Mouse (Mus musculus) kidney, adult 8-10 months (tissue): Measurements from ENCODE around the gene Kyat1.
A peak's percentile ranks its signal among the peaks of the same experiment; 100 is the strongest.
"Not testable (repeated sequence)": the region's sequence is repeated elsewhere in the genome, so short reads cannot be mapped to it uniquely, and the experiment has no call there.

Experiments
- DNase-seq, 2 experiments: peaks; one replicate each; pipeline ENCODE4 v3.0.0; 2022

Gene Kyat1

DNA sequence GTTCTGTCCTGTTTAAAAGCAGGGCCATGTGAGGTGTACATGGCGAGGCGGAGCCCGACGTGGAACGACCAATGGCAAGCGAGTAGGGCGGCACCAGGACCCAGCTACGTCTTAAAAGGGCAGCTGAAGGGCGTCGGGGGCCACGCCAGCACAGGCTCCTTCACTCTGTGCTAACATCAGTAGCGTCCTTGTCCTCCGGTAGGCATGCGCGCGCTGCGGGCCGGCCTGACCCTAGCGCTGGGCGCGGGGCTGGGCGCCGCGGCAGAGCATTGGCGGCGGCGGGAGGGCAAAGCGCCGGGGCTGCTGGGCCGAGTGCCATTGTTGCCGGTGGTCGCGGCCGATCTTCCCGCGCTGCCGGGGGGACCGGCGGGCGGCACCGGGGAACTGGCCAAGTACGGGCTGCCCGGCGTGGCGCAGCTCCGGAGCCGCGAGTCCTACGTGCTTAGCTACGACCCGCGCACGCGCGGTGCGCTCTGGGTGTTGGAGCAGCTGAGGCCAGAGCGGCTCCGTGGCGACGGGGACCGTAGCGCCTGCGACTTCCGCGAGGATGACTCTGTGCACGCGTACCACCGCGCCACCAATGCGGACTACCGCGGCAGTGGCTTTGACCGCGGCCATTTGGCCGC lies 34.2 kb downstream of the Kyat1 start, which contains the start of gene Endog:
Gene Endog (plus strand): TSS at position 123 of the 626 bp plus-strand sequence.
- DNase-seq = peak; percentile 92

DNA sequence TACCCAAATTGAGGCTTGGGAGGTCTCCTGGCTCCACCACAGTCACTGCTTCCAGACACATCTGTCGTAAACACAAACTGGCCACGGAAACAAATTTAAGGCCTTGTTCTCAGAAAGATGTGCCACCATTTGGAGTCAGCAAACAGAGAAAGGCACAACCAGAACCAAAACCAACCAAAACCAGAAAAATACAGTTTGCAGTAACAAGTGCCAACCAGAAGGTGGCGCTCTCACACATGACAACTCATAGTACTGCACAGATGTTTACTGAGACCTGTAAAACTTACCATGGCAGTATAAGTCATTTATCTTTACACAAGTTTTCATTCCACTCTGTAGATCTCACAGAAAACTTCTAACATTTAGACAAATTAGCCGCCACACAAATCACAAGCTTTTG lies 39.0 kb downstream of the Kyat1 start:
- no peak for DNase-seq

DNA sequence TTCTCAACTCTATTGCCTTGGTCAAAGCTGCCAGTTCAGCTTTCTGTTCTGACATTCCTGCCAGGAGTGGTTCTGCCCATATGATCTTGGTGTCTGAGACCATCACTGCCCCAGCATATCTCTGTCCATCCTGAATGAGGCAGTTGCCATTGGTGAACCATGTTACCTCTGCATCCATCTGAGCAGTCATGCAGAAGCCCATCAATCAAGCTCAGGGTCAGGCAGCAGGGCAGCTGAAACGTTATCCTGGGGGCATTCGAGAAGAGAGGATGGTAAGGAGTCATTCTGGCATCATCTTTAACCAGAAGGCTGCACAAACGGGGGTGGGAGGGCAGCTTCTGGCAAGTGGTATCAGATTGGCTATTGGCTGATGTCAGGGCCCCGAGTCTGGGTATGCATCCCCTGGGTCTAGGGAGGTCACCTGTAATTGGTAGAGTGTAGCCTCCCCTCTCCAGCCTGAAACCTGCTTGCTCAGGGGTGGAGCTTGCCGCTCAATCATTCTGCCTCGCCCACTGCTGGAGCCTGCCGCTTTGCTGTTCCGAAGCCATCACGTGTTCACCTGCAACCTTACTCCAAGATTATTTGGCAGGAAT lies 41.2 kb downstream of the Kyat1 start:
- no peak for DNase-seq

DNA sequence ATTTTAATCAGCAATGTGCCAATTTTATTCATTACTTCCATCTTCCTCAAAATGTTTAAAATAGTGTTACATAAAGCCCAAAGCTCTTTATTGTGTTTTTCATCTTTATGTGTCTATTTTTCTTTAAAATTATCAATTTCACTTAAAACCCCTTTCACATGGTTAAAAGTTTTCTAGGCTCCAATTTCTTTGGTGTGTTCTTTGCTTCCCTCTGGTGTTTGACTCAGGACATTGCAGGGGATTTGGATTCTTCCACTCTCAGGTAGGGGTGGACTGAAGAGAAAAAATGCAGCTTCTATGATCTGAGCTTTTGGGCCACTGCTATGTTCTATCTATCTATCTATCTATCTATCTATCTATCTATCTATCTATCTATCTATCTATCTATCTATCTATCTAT lies 43.8 kb downstream of the Kyat1 start:
- DNase-seq = no peak

DNA sequence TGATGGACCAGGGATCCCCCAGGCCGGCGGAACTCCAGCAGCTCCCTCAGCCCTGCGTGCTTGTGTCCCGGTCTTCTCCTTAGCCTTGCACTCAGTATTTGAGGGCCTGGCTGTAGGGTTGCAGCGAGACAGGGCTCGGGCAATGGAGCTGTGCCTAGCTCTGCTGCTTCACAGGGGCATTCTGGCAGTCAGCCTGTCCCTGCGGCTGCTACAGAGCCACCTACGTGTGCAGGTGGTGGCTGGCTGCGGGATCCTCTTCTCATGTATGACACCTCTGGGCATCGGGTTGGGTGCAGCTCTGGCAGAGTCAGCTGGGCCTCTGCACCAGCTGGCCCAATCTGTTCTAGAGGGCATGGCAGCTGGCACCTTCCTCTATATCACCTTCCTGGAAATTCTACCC lies 45.8 kb downstream of the Kyat1 start:
- not testable (repeated sequence) for DNase-seq

DNA sequence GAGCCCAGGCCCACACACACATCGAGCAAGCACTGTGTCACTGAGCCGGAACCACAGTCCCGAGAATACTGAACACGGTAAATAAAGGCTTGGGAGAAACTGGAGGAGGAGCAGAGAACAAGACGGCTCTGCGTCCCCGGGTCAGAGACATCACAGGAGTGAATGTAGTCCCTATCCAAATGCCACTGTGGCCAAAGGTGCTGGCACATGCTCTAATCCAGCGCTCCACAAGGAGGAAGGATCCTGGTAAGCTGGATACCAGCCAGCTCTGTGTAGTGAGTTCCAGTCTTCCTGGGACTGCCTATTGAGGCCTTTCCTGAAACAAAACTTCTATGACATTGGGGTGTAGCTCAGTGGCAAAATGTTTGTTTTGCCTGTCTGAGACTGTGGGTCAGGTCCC lies 53.0 kb downstream of the Kyat1 start:
- no peak for DNase-seq

DNA sequence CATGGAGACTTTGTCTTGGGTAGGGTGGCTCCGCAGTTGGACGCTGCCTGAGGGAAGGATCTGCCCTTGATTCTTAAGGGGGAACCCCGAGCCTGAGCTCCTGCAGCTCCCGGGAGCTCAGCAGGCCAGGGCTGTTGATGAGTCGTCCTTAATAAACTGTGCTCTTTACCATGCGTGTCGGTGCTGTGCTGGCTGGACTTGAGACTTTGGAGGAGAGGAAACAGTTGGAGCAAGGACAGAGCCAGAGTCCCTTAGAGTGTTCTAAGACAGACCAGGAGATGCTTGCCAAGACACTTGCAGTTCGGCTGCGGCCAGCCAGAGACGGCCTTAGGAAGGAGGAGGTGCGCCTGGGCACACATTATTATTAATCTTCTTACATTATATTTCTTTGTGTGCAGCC lies 53.8 kb downstream of the Kyat1 start:
- peak; percentile 62 to 65 for DNase-seq

DNA sequence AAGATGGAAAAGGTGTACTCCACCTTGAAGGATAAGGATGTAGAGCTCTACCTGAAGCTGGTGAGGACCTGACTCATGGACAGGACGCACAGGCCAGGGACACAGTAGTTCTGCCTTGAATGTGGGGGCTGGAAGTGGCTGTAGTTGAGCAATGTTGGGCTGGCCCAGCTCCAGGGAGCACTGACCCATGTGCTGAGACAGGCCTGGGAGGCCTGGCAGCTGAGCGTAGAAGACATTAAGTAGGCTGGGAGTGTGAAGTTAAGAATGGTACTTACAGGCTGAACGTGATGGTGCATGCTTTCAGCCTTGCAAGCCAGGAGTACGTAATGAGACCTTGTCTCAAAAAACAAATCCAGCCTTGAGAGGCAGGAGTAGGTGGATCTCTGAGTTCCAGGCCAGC lies 58.2 kb downstream of the Kyat1 start:
- DNase-seq = peak; percentile 88

DNA sequence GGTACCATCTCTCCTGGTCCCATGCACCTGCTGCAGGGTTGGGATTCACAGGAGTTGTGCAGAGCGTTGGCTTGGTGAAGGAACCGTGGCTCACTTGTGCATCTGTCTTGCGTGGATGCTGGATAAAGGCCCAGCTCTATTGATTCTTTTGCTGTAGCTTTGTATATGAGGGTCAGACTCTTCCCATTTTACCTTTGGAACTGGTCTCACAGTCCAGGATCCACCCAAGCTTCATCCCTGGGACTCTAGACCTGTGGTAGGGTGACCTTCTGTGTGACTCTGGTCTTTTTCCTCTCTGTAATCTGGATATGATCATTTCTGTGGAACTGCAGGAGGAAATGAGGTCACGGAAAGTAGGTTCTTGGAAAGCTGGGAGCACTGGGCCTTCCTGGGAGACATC lies 61.2 kb downstream of the Kyat1 start:
- no peak for DNase-seq

DNA sequence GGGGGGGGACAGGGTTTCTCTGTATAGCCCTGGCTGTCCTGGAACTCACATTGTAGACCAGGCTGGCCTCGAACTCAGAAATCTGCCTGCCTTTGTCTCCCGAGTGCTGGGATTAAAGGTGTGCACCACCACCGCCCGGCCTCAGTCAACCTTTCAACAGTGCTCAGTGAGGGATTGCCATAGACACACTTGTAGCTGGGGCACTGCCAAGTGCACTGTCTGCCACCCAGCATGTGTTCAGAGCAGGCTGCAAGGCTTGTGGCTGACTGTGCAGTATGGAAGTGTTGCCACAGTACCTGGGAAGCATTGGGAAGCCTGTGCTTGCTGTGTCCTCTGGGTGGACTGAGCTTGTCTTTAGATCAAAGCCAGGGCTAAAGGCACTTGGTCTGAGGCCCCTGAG lies 65.6 kb downstream of the Kyat1 start:
- DNase-seq = peak in 1 of 2 experiments; percentile 40

DNA sequence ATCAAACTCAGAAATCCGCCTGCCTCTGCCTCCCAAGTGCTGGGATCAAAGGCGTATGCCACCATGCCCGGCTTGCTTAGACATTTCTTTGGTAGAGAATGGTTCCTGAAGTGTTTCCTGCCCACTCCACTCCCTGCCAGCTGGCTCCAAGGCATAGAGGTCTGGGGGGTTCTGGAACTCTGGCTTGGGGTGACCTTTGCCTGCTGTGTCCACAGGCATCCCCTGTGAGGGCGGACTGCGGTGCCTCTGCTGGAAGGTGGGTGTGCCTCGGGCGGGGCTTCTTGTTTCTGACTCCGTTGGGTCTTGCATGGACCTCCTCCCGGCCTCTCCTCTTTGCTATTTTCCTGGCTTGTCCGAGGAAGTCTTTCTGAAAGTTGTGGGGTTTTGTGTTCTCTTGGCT lies 69.2 kb downstream of the Kyat1 start:
- peak; percentile 55 to 59 for DNase-seq
